Mouse (Mus musculus) central nervous system, embryonic 14 days (tissue): Measurements from ENCODE around the gene Spindoc. TPM values are rescaled to one million over a fixed set of nuclear protein-coding genes. Genes with fewer than 3 reads are reported as not detected.

Experiments
- polyA plus RNA-seq: library from polyadenylated mRNA; depleted of rRNA; stranded (reverse); fragments of >200 nt; gene quantifications from 2 replicates; pipeline ENCODE4 v1.2.3, GENCODE M21; 2012; rRNA removed

Gene Spindoc
- polyA plus RNA-seq, result 38.2 and 39.4 TPM in 2 replicates

DNA sequence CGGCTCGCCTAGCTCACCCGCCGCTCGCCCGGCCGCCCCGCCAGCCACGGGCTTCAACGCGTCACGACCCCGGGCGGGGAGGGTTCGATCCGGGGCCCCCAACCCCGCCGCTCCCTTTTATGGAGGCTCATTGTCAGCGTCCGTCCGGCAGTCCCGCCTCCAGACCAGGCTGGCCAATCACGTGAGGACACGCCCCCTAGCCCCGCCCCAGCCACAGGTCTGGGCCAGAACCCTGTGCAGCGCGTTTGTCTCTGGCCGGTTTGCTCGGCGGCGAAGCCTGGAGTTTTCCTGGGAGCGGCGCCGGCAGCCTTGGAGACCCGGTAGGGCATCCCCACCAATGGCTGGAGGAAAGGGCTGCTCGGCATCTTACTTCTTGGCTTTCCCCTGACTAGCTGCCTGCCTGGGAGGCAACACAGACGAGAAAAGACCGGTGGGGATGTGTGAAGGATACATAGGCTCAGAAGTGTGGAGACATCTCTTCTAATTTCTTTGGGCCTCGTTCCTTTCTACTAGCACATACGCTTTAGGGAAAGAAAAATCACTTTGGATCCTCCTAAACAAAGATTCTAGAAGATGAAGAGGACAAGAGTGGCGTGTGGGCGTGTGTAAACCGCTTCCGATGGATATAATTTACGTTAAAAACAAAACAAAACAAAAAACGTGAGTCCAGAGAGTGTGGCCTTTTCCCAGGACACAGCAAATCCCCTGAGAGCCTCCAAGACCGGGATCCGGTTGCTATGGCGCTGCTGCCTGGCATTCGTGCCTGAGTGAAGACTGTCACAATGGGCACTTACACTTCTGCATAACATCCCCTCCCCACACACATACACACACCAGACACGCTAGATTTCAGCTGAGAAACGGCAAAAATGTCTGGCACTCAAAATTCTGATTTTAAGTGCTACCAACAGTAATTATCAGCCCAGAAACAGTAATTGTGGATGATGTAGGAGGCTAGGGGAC lies at the start of gene Spindoc:
Spindoc (minus strand) TSS at position 92 of the 963 bp plus-strand sequence.

DNA sequence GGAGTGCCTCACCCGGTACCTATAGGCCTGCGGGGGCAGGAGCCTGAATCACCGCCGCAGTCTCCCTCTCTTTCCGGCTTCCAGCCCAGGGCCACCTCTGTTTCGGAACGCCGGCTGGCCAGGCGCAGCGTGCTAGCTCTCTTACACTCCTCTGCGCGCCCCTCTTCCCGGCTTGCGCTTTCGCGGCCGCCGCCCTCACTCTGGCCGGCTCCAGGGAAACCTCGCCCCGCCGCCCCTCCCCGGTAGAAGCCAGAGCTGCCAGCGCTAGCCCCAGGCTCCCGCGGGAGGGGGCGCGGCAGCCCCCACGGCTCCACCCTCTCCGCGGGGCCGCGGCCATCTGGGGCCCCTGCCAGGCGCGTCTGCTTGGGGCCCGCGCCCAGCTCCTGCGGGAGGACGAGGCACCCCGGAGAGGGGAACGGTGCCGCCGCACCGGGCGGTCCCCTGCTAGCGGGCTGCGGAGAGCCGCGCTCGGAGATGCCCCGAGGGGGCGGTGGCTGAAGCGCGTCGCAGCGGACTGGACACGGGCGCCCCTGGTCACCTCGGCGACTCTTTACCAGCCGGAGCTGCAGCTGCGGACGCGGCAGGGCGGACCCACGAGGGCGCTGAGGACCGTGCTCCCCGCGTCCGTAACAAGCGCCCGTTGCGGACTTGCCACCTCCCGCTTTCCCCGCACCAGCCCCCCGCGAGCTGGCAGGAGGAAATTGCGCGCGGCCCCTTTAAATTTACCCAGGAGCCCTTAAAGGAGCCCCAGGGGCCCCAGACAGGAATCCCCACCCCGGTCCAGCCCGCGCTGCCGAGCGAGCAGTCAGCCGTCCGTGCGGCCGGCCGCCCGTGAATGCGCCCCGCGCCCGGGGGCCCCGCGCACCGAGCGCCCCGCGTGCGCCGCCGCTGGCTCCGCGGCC lies 34.3 kb upstream of the Spindoc start, which contains the start of gene 2700081O15Rik:
2700081O15Rik (plus strand) TSS at position 792 of the 902 bp plus-strand sequence.

DNA sequence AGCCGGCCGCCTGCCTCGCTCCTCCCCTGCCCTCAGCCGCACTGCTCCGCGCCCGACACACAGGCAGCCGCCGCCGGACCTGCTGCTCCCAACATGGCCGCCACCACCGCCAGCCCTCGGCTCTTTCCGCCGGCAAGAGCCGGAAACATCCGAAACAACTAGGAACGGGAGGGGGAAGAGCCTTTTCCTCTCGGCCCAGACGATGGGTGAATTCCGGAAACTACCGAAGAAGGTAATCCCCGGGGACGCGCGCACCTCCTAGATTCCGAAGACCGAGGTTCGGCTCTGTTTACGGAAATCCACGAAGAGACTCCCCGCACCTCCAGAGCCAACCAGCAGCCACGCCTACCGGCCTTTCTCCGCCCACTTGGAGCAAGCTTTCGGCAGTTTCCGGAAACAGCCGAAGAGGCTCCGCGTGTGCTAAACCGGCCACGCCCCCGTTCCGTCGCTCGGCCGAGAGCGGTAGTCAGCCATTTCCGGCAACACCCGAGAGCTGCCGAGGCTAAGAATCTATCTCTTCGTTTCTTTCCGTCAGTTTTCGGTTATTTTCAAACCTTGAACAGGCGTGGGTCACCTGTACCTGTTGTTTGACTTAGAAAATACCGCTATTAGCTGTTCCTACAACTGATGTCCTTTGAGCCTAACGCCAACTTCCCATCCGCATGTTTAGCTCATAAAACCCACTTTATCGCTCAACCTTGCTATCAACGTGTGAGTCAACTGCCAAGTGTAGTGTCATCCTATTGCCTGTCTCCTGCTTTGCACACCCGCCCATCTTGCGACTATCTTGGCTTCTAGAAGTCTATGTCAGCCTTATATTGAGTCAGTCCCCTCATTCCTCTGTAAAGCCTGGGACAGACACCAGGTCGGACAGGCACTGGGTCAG lies 41.0 kb downstream of the Spindoc start, which contains the start of gene Mark2:
Mark2 (minus strand) TSS at position 349 of the 886 bp plus-strand sequence.

Other genes with a start within 250 kb of the Spindoc start
- 162 and 172 TPM in 2 replicates for gene Otub1, start 176.7 kb downstream of the Spindoc start, polyA plus RNA-seq
- gene Cox8a, start 165.4 kb downstream of the Spindoc start, polyA plus RNA-seq, result 562 and 588 TPM in 2 replicates
- gene Naa40, start 141.8 kb downstream of the Spindoc start, polyA plus RNA-seq, result 68.7 and 70.7 TPM in 2 replicates
- gene Rcor2, start 115.7 kb downstream of the Spindoc start, polyA plus RNA-seq, result 148 and 215 TPM in 2 replicates
- 65.3 and 69.7 TPM in 2 replicates for gene Mark2, start 41.1 kb downstream of the Spindoc start, polyA plus RNA-seq
- gene 2700081O15Rik, start 34.6 kb upstream of the Spindoc start, polyA plus RNA-seq, result 140 and 156 TPM in 2 replicates
- 374 and 377 TPM in 2 replicates for gene Rtn3, start 100.3 kb upstream of the Spindoc start, polyA plus RNA-seq
- 14.2 and 17.2 TPM in 2 replicates for gene Atl3, start 111.0 kb upstream of the Spindoc start, polyA plus RNA-seq
- 4.4 and 5.3 TPM in 2 replicates for gene Pla2g16, start 174.5 kb upstream of the Spindoc start, polyA plus RNA-seq
- gene Lgals12, start 224.2 kb upstream of the Spindoc start, polyA plus RNA-seq, result 0.65 and 0.81 TPM in 2 replicates
- not detected in 2 replicates for gene Hrasls5, start 229.5 kb upstream of the Spindoc start, polyA plus RNA-seq